Mouse (Mus musculus) lung, adult 2 months (tissue): ENCODE data around the gene Rpl6.

Source experiments
- CTCF ChIP-seq: fragments of 200-500 bp; IDR thresholded peaks from 2 replicates; pipeline ENCODE4 v1.5.1; 2011; ENCODE audit warnings: mild to moderate bottlenecking, low read length, control low read depth; ENCODE audit not compliant: insufficient read depth
- POLR2A ChIP-seq: fragments of 200-500 bp; IDR thresholded peaks from 2 replicates; pipeline ENCODE4 v1.6.1; 2011; ENCODE audit warnings: low read depth, mild to moderate bottlenecking, control low read depth, low read length, borderline replicate concordance; ENCODE audit errors: extremely low read depth

- no peak for TF ChIP-seq CTCF
- no peak for TF ChIP-seq POLR2A
Observed at GRCm38 (mm10) chr5:121225854-121226253, 21.6 kb downstream of the Rpl6 start.
